Mouse (Mus musculus) midbrain, embryonic 14.5 days (tissue): ENCODE measurements at regions not wholly inside any gene's neighbourhood (a gene's known extent, or its start where the extent isn't known, plus 50 kb on each side); places are given as distances from the start of the nearest gene placed in this dataset.

ENCODE experiments used
- ATAC-seq: fragments of 200-750 bp; cut with Nextera tagmentation; 2 replicates; pipeline ENCODE4 v1.8.0; 2017; ENCODE audit warnings: moderate number of reproducible peaks, moderate library complexity; ENCODE audit not compliant: low FRiP score, low TSS enrichment
- DNase-seq: peaks from one replicate; pipeline ENCODE4 v3.0.0-alpha.2; 2015
- H3K27ac ChIP-seq: fragments of 300-500 bp; sonication (generic); replicated peaks from 2 replicates; pipeline ENCODE4 v1.5.1; 2014; ENCODE audit warnings: mild to moderate bottlenecking, low read depth, low read length, moderate library complexity
- H3K27me3 ChIP-seq: fragments of 300-500 bp; sonication (generic); 2 replicates; pipeline ENCODE4 v1.6.1; 2014; ENCODE audit warnings: low read length, control low read depth, mixed read lengths; ENCODE audit not compliant: control insufficient read depth, insufficient read depth
- H3K36me3 ChIP-seq: fragments of 300-500 bp; sonication (generic); 2 replicates; pipeline ENCODE4 v1.6.1; 2014; ENCODE audit warnings: low read length, control low read depth; ENCODE audit not compliant: control insufficient read depth, insufficient read depth
- H3K4me1 ChIP-seq: fragments of 300-500 bp; sonication (generic); 2 replicates; pipeline ENCODE4 v1.6.1; 2014; ENCODE audit warnings: mild to moderate bottlenecking, antibody characterized with exemption, low read length, control low read depth; ENCODE audit not compliant: control insufficient read depth, insufficient read depth
- H3K4me2 ChIP-seq: fragments of 300-500 bp; sonication (generic); 2 replicates; pipeline ENCODE4 v1.6.1; 2014; ENCODE audit warnings: mild to moderate bottlenecking, low read length, moderate library complexity
- H3K4me3 ChIP-seq: fragments of 300-500 bp; sonication (generic); replicated peaks from 2 replicates; pipeline ENCODE4 v1.5.1; 2014; ENCODE audit warnings: low read depth, low read length
- H3K9ac ChIP-seq: fragments of 300-500 bp; sonication (generic); replicated peaks from 2 replicates; pipeline ENCODE4 v1.6.1; 2014; ENCODE audit warnings: mild to moderate bottlenecking, low read length, moderate library complexity
- H3K9me3 ChIP-seq: fragments of 300-500 bp; sonication (generic); 2 replicates; pipeline ENCODE4 v1.6.1; 2016; ENCODE audit warnings: low read length, control low read depth, mixed read lengths; ENCODE audit not compliant: control insufficient read depth
- WGBS: fragments of 180-500 bp; shearing (Covaris S2); extraction: QIAGEN DNeasy Blood & Tissue Kit; methylation state at CpG from one replicate; pipeline ENCODE4 v1.1.7; 2014; 5-methylcytosine and 5-hydroxymethylcytosine counted together

DNA sequence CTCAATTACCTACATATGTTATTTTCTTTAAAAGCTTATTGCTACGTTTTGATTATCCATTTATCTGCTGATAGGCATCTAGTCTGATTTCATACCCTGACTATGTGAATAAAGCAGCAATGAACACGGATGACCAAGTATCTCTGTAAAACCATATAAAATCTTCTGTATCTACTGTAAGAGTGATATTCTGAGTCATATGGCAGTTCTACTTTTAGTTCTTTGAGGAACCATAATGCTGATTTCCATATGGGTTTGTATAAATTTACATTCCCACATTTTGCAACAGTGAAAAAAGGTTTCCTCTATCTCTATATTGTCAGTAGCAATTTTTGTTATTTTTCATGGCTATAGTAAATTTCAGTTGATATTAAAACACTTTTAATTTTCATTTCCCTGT lies 280.6 kb downstream of the Fsip2 start:
- 76% methylated on average over 2 of the region's 2 CpGs for WGBS
- Histone ChIP-seq H3K36me3 (no peaks in the 10 kb centered on the region), H3K4me2 (no peak overlapping the region), H3K27ac (no peak overlapping the region), H3K9ac (no peak overlapping the region), H3K9me3 (no peaks in the 10 kb centered on the region), H3K4me1 (no peaks in the 10 kb centered on the region), H3K27me3 (no peaks in the 10 kb centered on the region), H3K4me3 (no peak overlapping the region)
- DNase-seq (no peak), ATAC-seq (no peak)

DNA sequence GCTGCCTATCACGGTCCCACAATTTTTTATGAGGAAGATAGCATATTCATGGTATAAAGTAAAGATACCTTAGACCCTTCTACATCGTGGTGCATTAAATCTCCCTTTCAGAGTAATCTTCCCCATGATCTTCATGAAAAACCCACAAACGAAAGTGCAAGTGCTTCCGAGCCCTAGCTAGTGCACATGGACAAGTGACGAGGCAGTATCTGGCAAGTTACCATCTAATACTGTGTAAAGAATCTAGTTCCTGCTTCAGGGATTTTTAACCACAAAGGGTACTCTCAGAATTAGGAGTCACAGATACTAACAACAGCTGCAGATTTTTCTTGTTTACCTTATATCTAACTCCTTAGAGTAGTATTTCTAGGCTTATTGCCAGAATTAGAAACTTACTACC lies 282.8 kb downstream of the Fsip2 start:
- H3K27me3 ChIP-seq = no peaks in the 10 kb centered on the region
- H3K36me3 ChIP-seq = no peaks in the 10 kb centered on the region
- DNase-seq (no peak), ATAC-seq (no peak)
- no peaks in the 10 kb centered on the region for H3K4me1 ChIP-seq
- no peaks in the 10 kb centered on the region for H3K9me3 ChIP-seq
- no peak overlapping the region for H3K4me2 ChIP-seq
- WGBS = 94% methylated on average over 5 of the region's 5 CpGs
- no peak overlapping the region for H3K27ac ChIP-seq
- no peak overlapping the region for H3K4me3 ChIP-seq
- H3K9ac ChIP-seq = no peak overlapping the region

DNA sequence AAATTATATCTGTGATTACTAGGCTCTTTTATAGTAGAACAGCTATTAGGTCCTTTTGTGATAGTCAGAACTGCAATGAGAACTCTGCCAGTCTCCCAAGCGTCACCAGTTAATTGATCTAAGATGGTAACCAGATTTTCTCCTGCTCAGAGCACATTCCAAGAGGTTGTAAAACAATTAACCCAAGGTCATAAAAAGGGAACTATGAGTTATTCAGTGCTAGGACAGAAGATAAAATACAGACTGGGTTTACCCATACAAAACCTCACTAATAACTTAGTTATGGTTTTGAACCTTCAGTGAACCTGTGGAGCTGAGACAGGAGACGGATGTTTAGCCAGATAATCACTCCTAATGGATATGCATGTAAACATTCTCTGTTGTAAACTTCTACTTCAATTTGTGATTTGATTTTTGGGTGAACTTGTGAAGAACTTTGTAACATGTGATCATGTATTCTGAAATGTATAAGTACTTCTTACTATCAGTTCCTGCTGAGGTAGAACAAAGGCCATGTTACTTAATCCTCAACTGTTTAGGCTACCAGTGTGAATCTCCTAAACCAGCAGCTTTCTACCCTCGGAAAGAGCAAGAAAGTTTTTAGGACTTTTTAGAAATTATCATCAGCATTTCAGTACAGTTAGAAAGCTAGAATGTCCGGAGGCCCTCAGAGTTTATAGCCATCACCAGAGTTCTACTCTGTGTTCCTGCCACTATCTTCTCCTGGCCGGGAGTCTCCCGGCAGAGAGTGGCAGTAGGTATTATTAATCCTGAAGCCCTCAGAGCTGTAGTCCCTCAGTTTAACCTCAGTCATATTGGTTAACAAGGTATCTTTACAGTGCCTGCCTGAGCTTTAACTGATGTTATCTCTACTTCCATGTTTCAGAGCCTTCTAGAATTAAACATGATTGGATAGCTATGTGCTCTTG lies 308.0 kb downstream of the Fsip2 start:
- DNase-seq (no peak), ATAC-seq (no peak)
- H3K9ac ChIP-seq = no peak overlapping the region
- H3K4me2 ChIP-seq = no peak overlapping the region
- H3K36me3 ChIP-seq = no peaks in the 10 kb centered on the region
- H3K27me3 ChIP-seq = no peaks in the 10 kb centered on the region
- H3K4me1 ChIP-seq = no peaks in the 10 kb centered on the region
- WGBS = 87% methylated on average over 6 of the region's 6 CpGs
- no peak overlapping the region for H3K4me3 ChIP-seq
- H3K27ac ChIP-seq = no peak overlapping the region
- no peaks in the 10 kb centered on the region for H3K9me3 ChIP-seq

DNA sequence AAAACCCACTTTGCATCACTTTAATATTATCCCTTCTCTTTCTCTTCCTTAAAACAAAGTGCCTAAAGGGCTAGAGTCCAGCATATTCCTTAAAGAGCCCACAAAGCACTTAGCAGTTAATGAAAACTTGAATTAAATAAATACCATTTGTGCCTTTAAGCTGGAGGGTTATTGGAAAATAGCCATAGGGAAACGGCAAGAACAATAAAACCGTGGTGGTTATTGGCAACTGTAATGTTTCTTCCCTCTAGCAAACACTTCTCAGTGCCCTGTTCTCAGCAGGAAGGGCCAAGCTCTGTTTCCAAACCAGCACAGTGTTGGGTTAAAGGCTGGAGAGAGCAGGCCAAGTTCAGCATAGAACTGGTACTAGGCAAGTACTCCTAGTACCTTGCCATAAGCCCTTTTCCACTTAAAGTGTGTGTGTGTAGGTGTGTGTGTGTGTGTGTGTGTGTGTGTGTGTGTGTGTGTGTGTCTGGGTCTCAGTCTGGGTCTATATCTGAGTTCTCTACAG lies 313.4 kb downstream of the Fsip2 start:
- no peak overlapping the region for H3K27ac ChIP-seq
- H3K27me3 ChIP-seq = no peaks in the 10 kb centered on the region
- no peaks in the 10 kb centered on the region for H3K9me3 ChIP-seq
- ATAC-seq = no peak
- H3K4me1 ChIP-seq = no peaks in the 10 kb centered on the region
- no peak for DNase-seq
- H3K36me3 ChIP-seq = no peaks in the 10 kb centered on the region
- H3K9ac ChIP-seq = no peak overlapping the region
- WGBS = 82% methylated on average over 2 of the region's 2 CpGs
- H3K4me2 ChIP-seq = no peak overlapping the region
- H3K4me3 ChIP-seq = no peak overlapping the region

DNA sequence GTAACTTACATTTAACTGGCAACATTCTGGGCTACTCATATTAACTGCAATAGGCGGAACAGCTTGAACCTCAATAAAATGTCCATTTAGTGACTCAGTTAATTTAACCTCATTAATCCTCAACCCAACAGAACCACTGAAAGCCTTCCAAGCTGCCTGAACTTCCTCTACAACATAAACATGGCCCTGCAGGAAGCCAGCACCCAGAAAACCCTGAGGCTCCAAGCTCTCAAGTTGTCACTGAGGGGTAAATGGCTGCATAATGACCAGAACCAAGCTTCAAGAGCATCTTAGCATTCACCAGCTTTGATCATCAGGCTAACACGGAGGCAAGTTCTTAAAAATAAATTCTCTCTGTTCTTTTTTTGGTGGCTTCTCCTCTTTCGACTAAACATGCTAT lies 315.2 kb downstream of the Fsip2 start:
- no peak for DNase-seq
- no peaks in the 10 kb centered on the region for H3K9me3 ChIP-seq
- no peak for ATAC-seq
- no peak overlapping the region for H3K4me3 ChIP-seq
- 75% methylated on average over 3 of the region's 3 CpGs for WGBS
- no peaks in the 10 kb centered on the region for H3K27me3 ChIP-seq
- H3K4me1 ChIP-seq = no peaks in the 10 kb centered on the region
- H3K9ac ChIP-seq = no peak overlapping the region
- H3K4me2 ChIP-seq = no peak overlapping the region
- H3K36me3 ChIP-seq = no peaks in the 10 kb centered on the region
- no peak overlapping the region for H3K27ac ChIP-seq

DNA sequence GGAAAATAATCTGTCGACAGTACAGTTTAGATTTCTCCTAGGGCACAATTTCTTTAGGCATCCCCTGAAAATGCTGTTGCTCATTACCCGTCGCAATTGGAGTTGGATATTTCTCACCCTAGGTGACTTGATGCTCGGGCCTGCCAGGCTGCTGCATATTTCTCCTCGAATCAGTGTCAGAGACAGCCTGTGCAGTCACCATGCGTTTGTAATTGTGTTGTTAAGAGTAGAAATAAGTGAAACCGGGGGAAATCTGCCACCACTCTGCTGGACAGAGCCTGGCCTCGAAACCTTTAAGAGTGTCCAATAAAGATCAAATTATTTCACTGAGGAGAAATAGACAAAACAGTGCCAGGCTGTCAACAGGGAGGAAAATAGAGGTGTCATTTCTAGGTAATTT lies 340.7 kb upstream of the Zc3h15 start:
- H3K27me3 ChIP-seq = no peaks in the 10 kb centered on the region
- H3K36me3 ChIP-seq = no peaks in the 10 kb centered on the region
- H3K9ac ChIP-seq = no peak overlapping the region
- H3K27ac ChIP-seq = no peak overlapping the region
- H3K4me1 ChIP-seq = no peaks in the 10 kb centered on the region
- WGBS = 61% methylated on average over 8 of the region's 8 CpGs
- DNase-seq (peak; percentile 9), ATAC-seq (no peak)
- no peak overlapping the region for H3K4me3 ChIP-seq
- H3K4me2 ChIP-seq = no peak overlapping the region
- no peaks in the 10 kb centered on the region for H3K9me3 ChIP-seq

DNA sequence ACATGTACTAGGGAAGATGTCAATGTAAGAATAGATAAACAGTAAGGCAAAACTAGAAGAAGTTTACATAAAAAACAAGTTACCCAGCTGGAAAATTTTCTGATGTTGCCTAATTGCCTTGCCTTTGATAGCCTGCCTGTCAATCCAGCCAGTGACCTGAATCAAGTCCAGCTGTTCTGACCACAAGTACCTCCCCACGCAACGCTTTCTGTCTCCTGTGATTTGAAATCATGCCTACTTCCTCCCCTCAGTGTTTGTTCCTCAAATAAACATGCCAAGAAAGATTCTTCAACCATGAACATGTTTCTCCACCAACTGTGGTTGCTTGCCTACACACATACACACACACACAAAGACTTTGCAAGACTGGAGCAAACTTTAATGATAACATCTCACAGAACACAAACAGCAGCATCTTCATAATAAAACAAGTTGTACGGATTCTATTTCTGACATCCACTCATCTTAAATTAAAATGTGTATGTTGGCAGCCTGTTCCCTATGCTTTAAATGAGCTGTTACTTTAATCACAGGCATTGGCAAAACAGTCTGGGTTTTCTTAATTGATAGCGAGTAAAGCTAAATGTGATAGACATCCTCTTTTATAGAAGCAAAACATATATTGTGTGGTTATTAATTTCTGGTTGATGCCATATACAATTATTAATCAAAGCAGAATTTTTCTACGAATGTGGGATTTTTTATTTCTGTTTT lies 312.0 kb upstream of the Zc3h15 start:
- WGBS = 69% methylated on average over 5 of the region's 5 CpGs
- no peak overlapping the region for H3K27ac ChIP-seq
- ATAC-seq = no peak
- no peaks in the 10 kb centered on the region for H3K9me3 ChIP-seq
- no peaks in the 10 kb centered on the region for H3K27me3 ChIP-seq
- H3K9ac ChIP-seq = no peak overlapping the region
- no peaks in the 10 kb centered on the region for H3K4me1 ChIP-seq
- no peak overlapping the region for H3K4me2 ChIP-seq
- no peak for DNase-seq
- no peak overlapping the region for H3K4me3 ChIP-seq
- H3K36me3 ChIP-seq = no peaks in the 10 kb centered on the region

DNA sequence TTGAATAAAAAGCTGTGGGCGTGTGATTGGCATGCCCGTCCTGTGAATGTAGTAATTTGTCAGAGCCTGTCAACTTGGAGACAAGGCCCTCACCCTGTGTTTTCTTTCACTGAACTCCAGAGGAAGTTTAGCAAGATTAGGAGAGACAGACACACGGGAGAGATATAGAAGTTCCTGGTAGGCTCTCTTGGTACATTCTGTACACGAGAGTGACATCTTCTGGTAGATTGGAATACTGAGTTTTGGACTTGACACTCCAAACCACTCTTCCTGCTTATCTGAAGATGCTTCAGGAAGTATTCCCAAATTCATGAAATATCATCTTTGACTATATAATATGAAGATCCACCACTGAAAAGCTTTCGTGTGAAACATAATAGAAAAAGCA lies 311.5 kb upstream of the Zc3h15 start:
- Histone ChIP-seq H3K4me1 (no peaks in the 10 kb centered on the region), H3K27ac (no peak overlapping the region), H3K9ac (no peak overlapping the region), H3K4me2 (no peak overlapping the region), H3K36me3 (no peaks in the 10 kb centered on the region), H3K9me3 (no peaks in the 10 kb centered on the region), H3K4me3 (no peak overlapping the region), H3K27me3 (no peaks in the 10 kb centered on the region)
- ATAC-seq (peak; percentile 59; the same call in 1 of the 2 replicates), DNase-seq (peak; percentile 83)
- 40% methylated on average over 5 of the region's 5 CpGs for WGBS
